Mouse (Mus musculus) hindbrain, embryonic 16.5 days (tissue): ENCODE measurements around the gene Als2. TPM values are rescaled to one million over a fixed set of nuclear protein-coding genes. Genes with fewer than 3 reads are reported as not detected.

Experiments
- ATAC-seq: fragments of 200-750 bp; cut with Nextera tagmentation; 2 replicates; pipeline ENCODE4 v1.8.0; 2017; ENCODE audit warnings: moderate TSS enrichment, moderate library complexity
- H3K27ac ChIP-seq: fragments of 300-500 bp; sonication (generic); 2 replicates; pipeline ENCODE4 v1.5.1; 2014; ENCODE audit warnings: low read depth, mild to moderate bottlenecking, control low read depth, low read length, moderate library complexity
- H3K27me3 ChIP-seq: fragments of 300-500 bp; sonication (generic); replicated peaks from 2 replicates; pipeline ENCODE4 v1.6.1; 2014; ENCODE audit warnings: low read length; ENCODE audit not compliant: control insufficient read depth, insufficient read depth
- H3K36me3 ChIP-seq: fragments of 300-500 bp; sonication (generic); 2 replicates; pipeline ENCODE4 v1.6.1; 2014; ENCODE audit warnings: mild to moderate bottlenecking, low read length, moderate library complexity, mixed read lengths; ENCODE audit not compliant: control insufficient read depth, insufficient read depth
- H3K4me1 ChIP-seq: fragments of 300-500 bp; sonication (generic); 2 replicates; pipeline ENCODE4 v1.6.1; 2014; ENCODE audit warnings: low read depth, low read length; ENCODE audit not compliant: control insufficient read depth, insufficient read depth
- H3K4me2 ChIP-seq: fragments of 300-500 bp; sonication (generic); 2 replicates; pipeline ENCODE4 v1.6.1; 2014; ENCODE audit warnings: mild to moderate bottlenecking, low read length, control low read depth, moderate library complexity
- H3K4me3 ChIP-seq: fragments of 300-500 bp; sonication (generic); 2 replicates; pipeline ENCODE4 v1.5.1; 2014; ENCODE audit warnings: mild to moderate bottlenecking, low read length, control low read depth, moderate library complexity
- H3K9ac ChIP-seq: fragments of 300-500 bp; sonication (generic); 2 replicates; pipeline ENCODE4 v1.6.1; 2014; ENCODE audit warnings: low read depth, mild to moderate bottlenecking, control low read depth, low read length, moderate library complexity
- H3K9me3 ChIP-seq: fragments of 300-500 bp; sonication (generic); 2 replicates; pipeline ENCODE4 v1.6.1; 2014; ENCODE audit warnings: mild to moderate bottlenecking, low read length, moderate library complexity; ENCODE audit not compliant: control insufficient read depth
- WGBS: fragments of 180-500 bp; shearing (Covaris S2); extraction: QIAGEN DNeasy Blood & Tissue Kit; methylation state at CpG from one replicate; pipeline ENCODE4 v1.1.7; 2014; 5-methylcytosine and 5-hydroxymethylcytosine counted together
- polyA plus RNA-seq: library from polyadenylated mRNA; unstranded; fragments of >200 nt; fragmentation: Nextera tagmentation; extraction: Ambion mirVana; gene quantifications from 2 replicates; pipeline ENCODE4 v1.2.1, GENCODE M21; 2015

Als2 gene
- polyA plus RNA-seq, 1 experiment from 2014 or later: 16.9 TPM

DNA sequence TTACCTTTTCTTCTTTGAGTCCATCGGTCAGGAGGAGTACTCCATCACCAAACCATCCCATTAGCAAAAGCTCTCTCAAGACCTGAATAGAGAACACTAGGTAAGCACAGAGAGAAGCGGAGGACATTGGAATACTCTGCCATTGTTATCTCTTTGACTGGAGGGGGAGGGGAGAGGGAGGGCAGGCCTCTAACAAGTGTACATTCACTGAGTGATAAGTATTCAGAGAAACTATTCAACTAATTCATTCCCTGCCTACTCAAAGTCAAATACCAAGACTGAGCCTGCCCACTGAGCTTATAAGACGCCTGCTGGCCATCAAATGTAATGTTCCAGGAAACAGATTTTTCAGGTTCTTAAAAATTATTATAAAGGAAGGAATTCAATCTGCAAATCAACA lies 16.7 kb downstream of the Als2 start:
- WGBS: 63% methylated on average over 3 of the region's 3 CpGs

DNA sequence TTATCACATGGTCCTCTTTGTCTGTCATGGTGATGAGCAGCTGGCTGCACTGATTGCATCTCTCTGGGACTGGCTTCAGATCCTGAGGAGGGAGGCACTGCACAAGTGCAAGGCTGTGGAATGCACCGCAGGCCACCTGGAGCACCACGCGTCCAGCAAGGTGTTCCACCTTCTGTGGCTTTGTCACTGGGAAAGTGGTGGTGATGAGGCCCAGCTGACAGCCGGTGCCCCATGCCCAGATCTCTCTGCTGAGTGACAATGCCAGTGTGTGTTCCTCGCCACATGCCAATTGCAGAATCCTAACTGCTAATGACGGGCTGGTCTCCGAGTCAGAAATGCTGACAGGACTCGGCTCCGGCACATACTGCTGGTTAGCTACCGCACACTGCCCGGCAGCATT lies 21.6 kb downstream of the Als2 start:
- Histone ChIP-seq H3K27me3 (no peaks in the 10 kb centered on the region), H3K36me3 (peaks cover 11% of the 10 kb centered on the region), H3K4me3 (no peak overlapping the region), H3K4me1 (no peaks in the 10 kb centered on the region), H3K9me3 (no peaks in the 10 kb centered on the region), H3K4me2 (no peak overlapping the region), H3K9ac (no peak overlapping the region), H3K27ac (no peak overlapping the region)
- 88% methylated on average over 11 of the region's 11 CpGs for WGBS
- 0 out of 2 replicates have a peak, but pooled peaks have one; percentile 34 for ATAC-seq

More for the DNA sequence above, 16.7 kb downstream of the Als2 start:
- H3K27ac ChIP-seq: no peak overlapping the region
- no peak for ATAC-seq
- H3K36me3 ChIP-seq: peaks cover 3% of the 10 kb centered on the region; the same call in 1 of the 2 replicates
- H3K27me3 ChIP-seq: no peaks in the 10 kb centered on the region
- H3K9ac ChIP-seq: no peak overlapping the region
- H3K9me3 ChIP-seq: no peaks in the 10 kb centered on the region
- no peak overlapping the region for H3K4me2 ChIP-seq
- H3K4me1 ChIP-seq: no peaks in the 10 kb centered on the region
- H3K4me3 ChIP-seq: no peak overlapping the region

DNA sequence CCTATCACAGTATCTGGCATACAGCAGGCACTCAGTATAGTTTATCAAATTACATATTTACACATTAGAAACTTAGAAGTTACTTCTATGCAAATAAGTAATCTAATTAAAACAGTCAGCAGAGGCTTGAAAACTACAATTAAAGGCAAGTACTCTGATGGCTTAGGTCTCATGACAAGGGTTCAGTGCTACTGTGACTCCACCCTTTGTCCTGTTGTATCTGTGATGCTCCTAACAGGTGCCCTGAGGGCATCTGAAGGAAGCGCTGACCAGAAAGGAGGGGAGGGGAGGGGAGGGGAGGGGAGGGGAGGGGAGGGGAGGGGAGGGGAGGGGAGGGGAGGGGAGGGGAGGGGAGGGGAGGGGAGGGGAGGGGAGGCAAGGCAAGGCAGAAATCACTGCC lies 24.1 kb downstream of the Als2 start:
- Histone ChIP-seq H3K9me3 (no peaks in the 10 kb centered on the region), H3K4me1 (no peaks in the 10 kb centered on the region), H3K4me3 (no peak overlapping the region), H3K27ac (no peak overlapping the region), H3K4me2 (no peak overlapping the region), H3K9ac (no peak overlapping the region), H3K36me3 (peaks cover 15% of the 10 kb centered on the region), H3K27me3 (no peaks in the 10 kb centered on the region)
- no peak for ATAC-seq
- WGBS: no CpG with 5 or more reads among the region's 1 CpGs

DNA sequence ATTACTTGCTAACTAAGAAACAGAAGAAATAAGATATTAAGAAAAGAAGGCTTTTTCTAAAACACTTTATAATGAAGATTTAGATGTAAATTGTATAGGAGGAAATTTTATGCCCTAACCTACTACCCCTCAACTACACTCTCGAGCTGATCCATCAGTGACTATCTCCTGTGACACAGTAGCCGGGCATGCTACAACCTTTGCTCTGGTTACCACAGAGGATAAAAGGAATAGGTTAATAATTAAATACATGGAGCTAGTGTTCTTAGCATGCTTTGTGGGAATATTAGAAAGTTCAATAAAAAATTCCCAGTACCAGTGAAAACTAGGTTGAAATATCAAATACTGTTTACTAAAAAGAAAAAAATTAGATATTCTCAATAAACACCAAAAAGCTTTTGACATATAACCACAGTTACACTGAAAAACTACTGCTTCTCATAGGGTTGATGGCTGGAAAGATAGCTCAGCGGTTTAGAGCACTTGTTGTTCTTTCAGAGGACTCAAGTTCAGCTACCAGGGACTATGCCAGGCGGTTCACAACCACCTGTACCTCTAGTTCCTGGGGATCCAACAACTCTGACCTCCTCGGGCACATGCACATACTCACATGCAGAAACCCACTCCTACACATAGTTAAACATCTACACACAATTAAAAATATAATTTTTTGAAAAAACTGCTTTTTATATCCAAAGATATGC lies 24.8 kb downstream of the Als2 start:
- Histone ChIP-seq H3K27me3 (no peaks in the 10 kb centered on the region), H3K4me3 (no peak overlapping the region), H3K27ac (no peak overlapping the region), H3K36me3 (peaks cover 18% of the 10 kb centered on the region), H3K4me2 (no peak overlapping the region), H3K9ac (no peak overlapping the region), H3K4me1 (no peaks in the 10 kb centered on the region), H3K9me3 (no peaks in the 10 kb centered on the region)
- WGBS: 79% methylated on average over 5 of the region's 5 CpGs
- ATAC-seq: no peak

DNA sequence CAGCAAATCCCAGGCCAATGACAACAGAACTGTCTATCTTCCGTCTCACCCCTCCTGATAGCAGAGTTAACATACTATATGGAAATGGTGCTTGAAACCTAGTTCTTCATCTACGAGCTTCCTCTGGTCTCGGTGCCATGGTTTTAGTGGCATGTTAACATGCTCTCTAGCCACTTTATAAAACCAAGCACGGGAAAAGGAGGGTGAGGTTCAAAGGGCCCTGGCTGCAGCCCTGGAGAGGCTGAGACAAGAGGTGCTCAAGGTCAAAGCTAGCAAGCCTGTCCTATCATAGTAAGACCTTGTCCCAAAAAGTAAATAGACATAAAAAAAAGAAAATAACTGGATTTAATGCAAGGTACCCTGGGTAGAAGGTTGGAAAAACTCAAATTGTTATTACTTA lies 25.4 kb downstream of the Als2 start:
- no peaks in the 10 kb centered on the region for H3K27me3 ChIP-seq
- WGBS: 89% methylated on average over 4 of the region's 4 CpGs

DNA sequence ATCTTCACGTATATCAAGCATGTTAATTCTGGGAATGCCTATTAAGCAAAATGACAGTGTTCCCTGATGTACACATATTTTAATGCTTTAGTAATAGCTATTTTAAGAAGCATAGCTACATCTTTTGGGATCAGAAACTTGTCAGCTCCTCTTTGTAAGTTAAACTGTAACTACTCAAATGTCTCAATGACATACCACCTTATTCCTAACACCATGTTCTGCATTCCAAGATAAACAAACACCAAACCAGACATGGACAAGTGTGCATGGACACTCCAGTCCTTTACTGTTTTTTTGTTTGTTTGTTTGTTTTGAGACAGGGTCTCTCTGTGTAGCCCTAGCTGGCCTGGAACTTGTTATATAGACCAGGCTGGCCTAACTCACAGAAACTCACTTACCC lies 28.7 kb downstream of the Als2 start:
- Histone ChIP-seq H3K27me3 (no peaks in the 10 kb centered on the region), H3K4me1 (no peaks in the 10 kb centered on the region), H3K9ac (no peak overlapping the region), H3K27ac (no peak overlapping the region), H3K36me3 (peaks cover 10% of the 10 kb centered on the region), H3K4me3 (no peak overlapping the region), H3K4me2 (no peak overlapping the region), H3K9me3 (no peaks in the 10 kb centered on the region)
- WGBS: 77% methylated on average over 1 of the region's 1 CpGs
- ATAC-seq: no peak

More for the DNA sequence above, 25.4 kb downstream of the Als2 start:
- Histone ChIP-seq H3K4me1 (no peaks in the 10 kb centered on the region), H3K9ac (no peak overlapping the region), H3K27ac (no peak overlapping the region), H3K4me2 (no peak overlapping the region), H3K4me3 (no peak overlapping the region), H3K9me3 (no peaks in the 10 kb centered on the region), H3K36me3 (peaks cover 18% of the 10 kb centered on the region)
- ATAC-seq: no peak

DNA sequence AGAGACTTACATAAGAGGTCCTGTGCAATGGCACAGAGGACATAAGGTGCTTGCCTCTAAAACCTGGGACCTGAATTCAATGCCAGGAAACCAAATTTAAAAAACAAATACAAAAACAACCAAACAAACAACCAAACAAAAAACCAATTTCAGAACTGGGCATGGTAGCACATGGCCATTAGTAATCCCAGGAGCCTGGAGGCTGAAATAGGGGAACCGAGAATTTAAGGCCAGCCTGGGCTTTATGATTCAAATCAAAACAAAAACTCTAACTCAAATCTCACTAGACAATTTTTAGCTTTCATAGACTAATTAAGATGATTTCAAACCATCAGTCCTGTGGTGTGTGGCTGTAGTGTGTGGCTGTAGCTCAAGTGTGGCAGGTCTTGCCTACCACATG lies 32.5 kb downstream of the Als2 start:
- peaks cover 19% of the 10 kb centered on the region for H3K36me3 ChIP-seq
- ATAC-seq: no peak
- WGBS: 100% methylated on average over 1 of the region's 1 CpGs

DNA sequence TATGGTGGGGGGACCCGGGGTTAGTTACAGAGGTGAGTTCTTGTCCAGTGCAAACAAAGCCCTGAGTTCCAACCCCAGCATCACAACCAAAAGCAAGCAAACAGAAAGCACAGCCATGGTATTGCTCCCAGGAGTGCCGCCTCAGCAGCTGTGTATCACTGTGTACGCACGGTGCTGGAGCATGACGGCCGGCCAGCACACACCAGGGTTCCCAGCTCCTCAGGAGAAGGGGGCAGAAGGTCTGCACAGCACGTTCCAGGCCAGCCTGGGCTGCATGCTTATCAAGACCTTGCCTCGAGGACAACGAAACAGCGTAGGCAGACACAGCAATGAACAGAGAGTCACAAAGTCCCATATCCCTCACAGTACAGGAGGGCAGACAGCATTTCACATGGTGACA lies 34.7 kb downstream of the Als2 start:
- no peaks in the 10 kb centered on the region for H3K9me3 ChIP-seq
- no peak for ATAC-seq
- no peak overlapping the region for H3K27ac ChIP-seq
- H3K4me1 ChIP-seq: no peaks in the 10 kb centered on the region
- H3K4me2 ChIP-seq: no peak overlapping the region
- H3K27me3 ChIP-seq: no peaks in the 10 kb centered on the region
- H3K36me3 ChIP-seq: peaks cover 12% of the 10 kb centered on the region
- H3K9ac ChIP-seq: no peak overlapping the region
- H3K4me3 ChIP-seq: no peak overlapping the region
- WGBS: 82% methylated on average over 10 of the region's 10 CpGs

More for the DNA sequence above, 32.5 kb downstream of the Als2 start:
- no peaks in the 10 kb centered on the region for H3K4me1 ChIP-seq
- H3K27me3 ChIP-seq: no peaks in the 10 kb centered on the region
- no peak overlapping the region for H3K4me3 ChIP-seq
- no peak overlapping the region for H3K4me2 ChIP-seq
- H3K9ac ChIP-seq: no peak overlapping the region
- no peaks in the 10 kb centered on the region for H3K9me3 ChIP-seq
- H3K27ac ChIP-seq: no peak overlapping the region

DNA sequence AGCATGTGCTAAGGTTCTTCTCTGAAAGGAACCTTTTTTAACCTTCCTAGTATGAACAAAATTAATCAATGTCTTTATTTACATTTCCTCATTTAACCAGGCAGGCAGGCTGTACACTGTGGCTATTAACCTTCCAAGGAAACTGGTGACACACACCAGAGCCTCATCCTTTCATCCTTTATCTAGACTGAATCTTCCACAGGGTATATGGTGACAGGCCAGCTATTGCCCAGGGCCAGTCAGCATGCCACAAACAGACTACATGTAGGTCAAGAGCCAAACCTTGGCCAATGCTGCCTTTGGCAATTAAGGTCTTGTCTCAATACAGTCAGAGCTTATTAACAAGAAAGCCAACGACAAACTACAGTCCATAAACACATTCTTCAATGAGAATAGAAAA lies 35.5 kb downstream of the Als2 start:
- H3K27ac ChIP-seq: no peak overlapping the region
- 79% methylated on average over 1 of the region's 1 CpGs for WGBS
- ATAC-seq: no peak

More for the DNA sequence above, 35.5 kb downstream of the Als2 start:
- H3K4me1 ChIP-seq: no peaks in the 10 kb centered on the region
- no peak overlapping the region for H3K4me3 ChIP-seq
- H3K4me2 ChIP-seq: no peak overlapping the region
- no peak overlapping the region for H3K9ac ChIP-seq
- H3K36me3 ChIP-seq: peaks cover 12% of the 10 kb centered on the region
- no peaks in the 10 kb centered on the region for H3K27me3 ChIP-seq
- H3K9me3 ChIP-seq: no peaks in the 10 kb centered on the region
